Mouse (Mus musculus): Measurements from ENCODE around the gene Acrv1.

GRCm38 (mm10) chr9:36694276-36694675 is 1.3 kb downstream of the Acrv1 start:
- TF ChIP-seq POLR2A (IDR thresholded peaks at IDR 0.05; ENCODE audit: borderline replicate concordance, extremely low read depth, low read depth, low read length): no peak
- TF ChIP-seq CTCF (IDR thresholded peaks at IDR 0.05; ENCODE audit: insufficient read depth, low read length): no peak
